Comparison of ENCODE assay signal across 11 mouse cellular contexts in genomic region chr15:89213517-89213916, GRCm38 (mm10). TPM values are rescaled to one million over a fixed set of nuclear protein-coding genes. Genes with fewer than 3 reads are reported as not detected.
DNase-seq lines count a peak whose midpoint lies in the region; ATAC-seq and TF ChIP-seq lines count a peak whose summit lies in the region.
"Had no signal": no experiment of that assay in that cellular context is flagged by ENCODE, and none has a peak within 500 bp of the region (broad histone marks: within the 10 kb centered on the region; RNA-seq: fewer than 3 reads in every experiment).

No protein-coding gene starts in this region.

- 96% methylated on average over 3 of the region's 3 CpGs for WGBS in midbrain, embryonic 10.5 days
- 98% methylated on average over 3 of the region's 3 CpGs for WGBS in midbrain, embryonic 11.5 days
- WGBS in hindbrain, embryonic 12.5 days: 91% methylated on average over 3 of the region's 3 CpGs
- 60% methylated on average over 3 of the region's 3 CpGs for WGBS in liver, postnatal 0 days (ENCODE audit: insufficient replicate concordance)
- 83% methylated on average over 3 of the region's 3 CpGs for WGBS in stomach, postnatal 0 days

- H3K27ac ChIP-seq in midbrain, embryonic 10.5 days (replicated peaks): no peak overlapping the region
- no peak overlapping the region for H3K27ac ChIP-seq in midbrain, embryonic 11.5 days (ENCODE audit: low read depth, low read length)
- no peak overlapping the region for H3K27ac ChIP-seq in hindbrain, embryonic 12.5 days
- peak overlapping the region; percentile 13 for H3K27ac ChIP-seq in liver, postnatal 0 days (ENCODE audit: low read depth)
- no peak overlapping the region for H3K27ac ChIP-seq in stomach, postnatal 0 days (replicated peaks)
- H3K27ac ChIP-seq: stomach, embryonic 15.5 days had no signal

- TF ChIP-seq EP300 in liver, postnatal 0 days (IDR thresholded peaks at IDR 0.05; ENCODE audit: low read depth): no peak
- TF ChIP-seq EP300 in stomach, postnatal 0 days (optimal IDR thresholded peaks at IDR 0.05): no peak

- H3K9me3 ChIP-seq in midbrain, embryonic 10.5 days (replicated peaks): 0 out of 2 replicates have a peak, but pooled peaks cover 4% of the 10 kb centered on the region
- H3K9me3 ChIP-seq in midbrain, embryonic 11.5 days (ENCODE audit: control insufficient read depth, low read length): no peaks in the 10 kb centered on the region
- H3K9me3 ChIP-seq in hindbrain, embryonic 12.5 days (replicated peaks): no peaks in the 10 kb centered on the region; the same call in 1 of the 2 replicates
- 0 out of 2 replicates have a peak, but pooled peaks cover 2% of the 10 kb centered on the region for H3K9me3 ChIP-seq in liver, postnatal 0 days (ENCODE audit: low read length)
- no peaks in the 10 kb centered on the region for H3K9me3 ChIP-seq in stomach, postnatal 0 days (ENCODE audit: control insufficient read depth, low read length)
- H3K9me3 ChIP-seq: stomach, embryonic 15.5 days had no signal

- H3K4me3 ChIP-seq in midbrain, embryonic 10.5 days: peak overlapping the region; percentile 20; the same call in 1 of the 2 replicates
- no peak overlapping the region for H3K4me3 ChIP-seq in midbrain, embryonic 11.5 days (ENCODE audit: low read depth, low read length)
- no peak overlapping the region for H3K4me3 ChIP-seq in hindbrain, embryonic 12.5 days
- peak overlapping the region; percentile 98 for H3K4me3 ChIP-seq in liver, postnatal 0 days (ENCODE audit: low read depth, low read length)
- no peak overlapping the region for H3K4me3 ChIP-seq in stomach, postnatal 0 days (ENCODE audit: low read depth, low read length)
- H3K4me3 ChIP-seq: stomach, embryonic 15.5 days had no signal

- DNase-seq in midbrain, embryonic 10.5 days (ENCODE audit: low spot score): no peak
- DNase-seq in midbrain, embryonic 11.5 days (ENCODE audit: low spot score, missing footprints): no peak
- DNase-seq in liver, postnatal 0 days: no peak
- DNase-seq in stomach, postnatal 0 days (ENCODE audit: low spot score): no peak
- DNase-seq in adrenal gland, adult (ENCODE audit: inconsistent age in 2 of 2, low spot score in 1 of 2): no peak
- DNase-seq in cerebellum, postnatal 10 days: no peak
- DNase-seq: cerebellum, postnatal 14 days; gastrocnemius, postnatal 25 days; kidney, adult 18-20 months had no signal

- H3K4me2 ChIP-seq in midbrain, embryonic 11.5 days: no peak overlapping the region
- H3K4me2 ChIP-seq in hindbrain, embryonic 12.5 days (replicated peaks): peak overlapping the region; percentile 34
- H3K4me2 ChIP-seq in liver, postnatal 0 days (ENCODE audit: low read depth, low read length): peak overlapping the region; percentile 87
- no peak overlapping the region for H3K4me2 ChIP-seq in stomach, postnatal 0 days (replicated peaks; ENCODE audit: low read depth)

- H3K9ac ChIP-seq in midbrain, embryonic 11.5 days (ENCODE audit: low read length): no peak overlapping the region
- H3K9ac ChIP-seq in hindbrain, embryonic 12.5 days: no peak overlapping the region
- peak overlapping the region; percentile 30 for H3K9ac ChIP-seq in liver, postnatal 0 days (replicated peaks)
- no peak overlapping the region for H3K9ac ChIP-seq in stomach, postnatal 0 days (ENCODE audit: low read length)
- H3K9ac ChIP-seq: stomach, embryonic 15.5 days had no signal

- no peak for ATAC-seq in midbrain, embryonic 11.5 days (ENCODE audit: low FRiP score)
- ATAC-seq in hindbrain, embryonic 12.5 days (ENCODE audit: low FRiP score): no peak
- no peak for ATAC-seq in liver, postnatal 0 days
- ATAC-seq in stomach, postnatal 0 days (ENCODE audit: low FRiP score, low TSS enrichment): no peak

- peaks cover 25% of the 10 kb centered on the region for H3K4me1 ChIP-seq in midbrain, embryonic 10.5 days
- peaks cover 6% of the 10 kb centered on the region; the same call in 1 of the 2 replicates for H3K4me1 ChIP-seq in midbrain, embryonic 11.5 days (ENCODE audit: control insufficient read depth, insufficient read depth, low read length)
- peaks cover 24% of the 10 kb centered on the region for H3K4me1 ChIP-seq in hindbrain, embryonic 12.5 days
- H3K4me1 ChIP-seq in liver, postnatal 0 days (ENCODE audit: insufficient read depth): peaks cover 29% of the 10 kb centered on the region
- 0 out of 2 replicates have a peak, but pooled peaks cover 2% of the 10 kb centered on the region for H3K4me1 ChIP-seq in stomach, postnatal 0 days (replicated peaks; ENCODE audit: control insufficient read depth, insufficient read depth)

- peaks cover 24% of the 10 kb centered on the region for H3K36me3 ChIP-seq in midbrain, embryonic 10.5 days
- H3K36me3 ChIP-seq in midbrain, embryonic 11.5 days (ENCODE audit: control insufficient read depth, insufficient read depth, low read length): peaks cover 8% of the 10 kb centered on the region; the same call in 1 of the 2 replicates
- H3K36me3 ChIP-seq in hindbrain, embryonic 12.5 days: peaks cover 18% of the 10 kb centered on the region
- H3K36me3 ChIP-seq in liver, postnatal 0 days (replicated peaks; ENCODE audit: insufficient read depth, low read length): peaks cover 5% of the 10 kb centered on the region; the same call in 1 of the 2 replicates
- H3K36me3 ChIP-seq in stomach, postnatal 0 days (ENCODE audit: control insufficient read depth, insufficient read depth, low read length): no peaks in the 10 kb centered on the region

- no peaks in the 10 kb centered on the region for H3K27me3 ChIP-seq in midbrain, embryonic 10.5 days (ENCODE audit: low read depth, poor library complexity, severe bottlenecking)
- H3K27me3 ChIP-seq in midbrain, embryonic 11.5 days (ENCODE audit: control insufficient read depth, insufficient read depth, low read length): no peaks in the 10 kb centered on the region
- no peaks in the 10 kb centered on the region for H3K27me3 ChIP-seq in hindbrain, embryonic 12.5 days
- no peaks in the 10 kb centered on the region for H3K27me3 ChIP-seq in liver, postnatal 0 days (ENCODE audit: insufficient read depth, low read length)
- H3K27me3 ChIP-seq in stomach, postnatal 0 days (ENCODE audit: control insufficient read depth, insufficient read depth, low read length): no peaks in the 10 kb centered on the region
- H3K27me3 ChIP-seq: stomach, embryonic 15.5 days had no signal

- no peak for TF ChIP-seq CTCF in liver, postnatal 0 days (IDR thresholded peaks at IDR 0.05; ENCODE audit: low read depth)
- TF ChIP-seq CTCF in stomach, postnatal 0 days (IDR thresholded peaks at IDR 0.05; ENCODE audit: low read depth): no peak

RNA-seq across cellular contexts. Expression of gene Ppp6r2, which starts 2.2 kb away (rescaled TPM):
- 25.4 and 41.8 TPM in 2 replicates for polyA plus RNA-seq in midbrain, embryonic 10.5 days (2016; fragmentation: Nextera tagmentation; extraction: Ambion mirVana)
- polyA plus RNA-seq in midbrain, embryonic 11.5 days (2014; fragmentation: Nextera tagmentation; extraction: Ambion mirVana): 35.9 and 40.0 TPM in 2 replicates
- polyA plus RNA-seq in hindbrain, embryonic 12.5 days (2016; fragmentation: Nextera tagmentation; extraction: Ambion mirVana): 62.3 and 65.2 TPM in 2 replicates
- polyA plus RNA-seq in liver, postnatal 0 days (2015; fragmentation: Nextera tagmentation; extraction: Ambion mirVana): 13.9 and 18.1 TPM in 2 replicates
- polyA plus RNA-seq in stomach, postnatal 0 days (2015; fragmentation: Nextera tagmentation; extraction: Ambion mirVana): 16.2 and 17.2 TPM in 2 replicates

RNA-seq across cellular contexts. Expression of gene Dennd6b, which starts 17.2 kb away (rescaled TPM):
- 27.7 and 37.3 TPM in 2 replicates for polyA plus RNA-seq in midbrain, embryonic 10.5 days (2016; fragmentation: Nextera tagmentation; extraction: Ambion mirVana)
- 26.2 and 26.6 TPM in 2 replicates for polyA plus RNA-seq in midbrain, embryonic 11.5 days (2014; fragmentation: Nextera tagmentation; extraction: Ambion mirVana)
- 54.6 and 57.7 TPM in 2 replicates for polyA plus RNA-seq in hindbrain, embryonic 12.5 days (2016; fragmentation: Nextera tagmentation; extraction: Ambion mirVana)
- polyA plus RNA-seq in liver, postnatal 0 days (2015; fragmentation: Nextera tagmentation; extraction: Ambion mirVana): 2.6 and 2.7 TPM in 2 replicates
- polyA plus RNA-seq in stomach, postnatal 0 days (2015; fragmentation: Nextera tagmentation; extraction: Ambion mirVana): 4.1 and 5.3 TPM in 2 replicates

RNA-seq across cellular contexts. Expression of gene Plxnb2, which starts 32.9 kb away (rescaled TPM):
- 130 and 144 TPM in 2 replicates for polyA plus RNA-seq in midbrain, embryonic 10.5 days (2016; fragmentation: Nextera tagmentation; extraction: Ambion mirVana)
- 97.5 and 115 TPM in 2 replicates for polyA plus RNA-seq in midbrain, embryonic 11.5 days (2014; fragmentation: Nextera tagmentation; extraction: Ambion mirVana)
- polyA plus RNA-seq in hindbrain, embryonic 12.5 days (2016; fragmentation: Nextera tagmentation; extraction: Ambion mirVana): 167 and 169 TPM in 2 replicates
- 27.2 and 29.7 TPM in 2 replicates for polyA plus RNA-seq in liver, postnatal 0 days (2015; fragmentation: Nextera tagmentation; extraction: Ambion mirVana)
- 75.2 and 85.9 TPM in 2 replicates for polyA plus RNA-seq in stomach, postnatal 0 days (2015; fragmentation: Nextera tagmentation; extraction: Ambion mirVana)

Comparison
In these comparisons a context has a peak if more than half of its experiments do, and no peak if none do; other contexts are left out.
1. H3K4me3 ChIP-seq: peak in midbrain, embryonic 10.5 days (single experiment) and liver, postnatal 0 days (single experiment); none in midbrain, embryonic 11.5 days (single experiment), hindbrain, embryonic 12.5 days (single experiment) and stomach, postnatal 0 days (single experiment).
2. H3K4me2 ChIP-seq: peak in hindbrain, embryonic 12.5 days (single experiment) and liver, postnatal 0 days (single experiment); none in midbrain, embryonic 11.5 days (single experiment) and stomach, postnatal 0 days (single experiment).